8 mouse cellular contexts compared by ENCODE assay signal in the genomic region with DNA sequence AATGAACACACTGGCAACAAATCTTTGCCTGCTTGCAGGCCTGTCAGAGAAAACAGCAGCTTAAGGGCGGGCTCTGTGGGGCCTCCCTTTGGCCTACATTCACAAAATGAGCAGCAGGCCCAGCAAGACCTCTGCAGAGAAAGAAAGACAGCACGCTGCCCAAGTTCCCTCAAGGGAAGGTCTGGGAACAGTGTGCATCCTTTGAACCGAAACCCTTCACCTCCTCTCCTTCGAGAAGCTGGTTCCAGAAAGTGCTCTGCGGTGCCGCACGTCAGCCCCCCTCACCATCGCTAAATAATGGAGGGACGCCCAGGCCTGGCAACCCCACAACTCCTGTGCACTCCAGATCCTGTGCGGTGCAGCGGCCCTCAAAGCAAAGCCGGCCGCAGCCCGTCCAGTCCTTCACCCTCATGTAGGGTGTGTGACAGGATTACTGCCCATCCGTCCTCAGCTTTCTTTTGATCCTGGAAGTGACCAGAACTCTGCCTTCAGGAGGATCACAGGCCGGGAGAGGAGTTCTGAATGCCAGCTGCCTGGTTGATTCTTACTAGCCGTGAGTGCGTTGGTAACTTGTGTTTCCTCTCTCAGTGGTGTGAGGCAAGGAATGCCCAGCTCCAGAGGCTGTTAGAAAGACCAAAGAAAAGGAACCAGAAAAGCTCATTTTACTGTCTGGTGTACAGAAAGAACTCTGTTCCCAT. TPM values are rescaled to one million over a fixed set of nuclear protein-coding genes. Genes with fewer than 3 reads are reported as not detected.
A peak's percentile ranks its signal among the peaks of the same experiment; 100 is the strongest.
DNase-seq lines count a peak whose midpoint lies in the region; ATAC-seq and TF ChIP-seq lines count a peak whose summit lies in the region.
"Had no signal": no experiment of that assay in that cellular context is flagged by ENCODE, and none has a peak within 500 bp of the region (broad histone marks: within the 10 kb centered on the region; RNA-seq: fewer than 3 reads in every experiment).

No protein-coding gene starts in this region.

- 0 out of 2 replicates have a peak, but pooled peaks have one; percentile 17 for ATAC-seq in neural tube, embryonic 12.5 days (ENCODE audit: low FRiP score, low read depth)
- ATAC-seq: activated CD4-positive, CD25-positive, alpha-beta regulatory T cell, adult 4 months had no signal

- intact Hi-C loops in left cerebral cortex, adult 2 months (cut with DNase I) = no loop called here
- intact Hi-C loops in left cerebral cortex, postnatal 36 days (cut with DNase I) = no loop called here

- peak overlapping the region; percentile 59; the same call in 1 of the 2 replicates for H3K27ac ChIP-seq in left cerebral cortex, adult 2 months
- no peak overlapping the region for H3K27ac ChIP-seq in neural tube, embryonic 12.5 days

- 45% methylated on average over 18 of the region's 18 CpGs for WGBS in neural tube, embryonic 12.5 days

- no peak for TF ChIP-seq CTCF in left cerebral cortex, adult 2 months (IDR thresholded peaks at IDR 0.05)

- H3K4me3 ChIP-seq in left cerebral cortex, adult 2 months = no peak overlapping the region
- H3K4me3 ChIP-seq in neural tube, embryonic 12.5 days = no peak overlapping the region

- no peaks in the 10 kb centered on the region for H3K36me3 ChIP-seq in neural tube, embryonic 12.5 days

- H3K9me3 ChIP-seq in neural tube, embryonic 12.5 days = peaks cover 8% of the 10 kb centered on the region; the same call in 1 of the 2 replicates

- H3K9ac ChIP-seq in neural tube, embryonic 12.5 days = no peak overlapping the region

- DNase-seq in left cerebral cortex, adult 2 months (ENCODE audit: extremely low spot score in 1 of 2, low spot score in 2 of 2) = no peak
- DNase-seq in left cerebral cortex, postnatal 36 days (ENCODE audit: low spot score in 2 of 2) = no peak
- peak; percentile 25 to 26 for DNase-seq in cerebellum, postnatal 25 days
- peak; percentile 35 for DNase-seq in gastrocnemius, postnatal 10 days
- no peak for DNase-seq in B cell, adult 2 months
- no peak for DNase-seq in urinary bladder, adult 18-20 months (ENCODE audit: low spot score in 2 of 2)

- H3K27me3 ChIP-seq in neural tube, embryonic 12.5 days (replicated peaks) = no peaks in the 10 kb centered on the region

- H3K4me1 ChIP-seq in neural tube, embryonic 12.5 days = peaks cover 15% of the 10 kb centered on the region; the same call in 1 of the 2 replicates

- no peak overlapping the region; the same call in 1 of the 2 replicates for H3K4me2 ChIP-seq in neural tube, embryonic 12.5 days (replicated peaks)

RNA-seq across cellular contexts. Expression of gene Xpnpep1, which starts 11.4 kb away (rescaled TPM):
- 10 to 100 TPM; 67.1 to 72.6 TPM for total RNA-seq in left cerebral cortex, adult 2 months (2021)
- total RNA-seq in left cerebral cortex, postnatal 36 days (2021) = 10 to 100 TPM; 61.8 to 70.3 TPM
- total RNA-seq in gastrocnemius, postnatal 10 days (2021) = 10 to 100 TPM; 70.7 to 83.8 TPM
- 149 and 153 TPM in 2 replicates for polyA plus RNA-seq in neural tube, embryonic 12.5 days (2016; fragmentation: Nextera tagmentation; extraction: Ambion mirVana)

Comparison
In these comparisons a context has a peak if more than half of its experiments do, and no peak if none do; other contexts are left out.
1. DNase-seq: peak in cerebellum, postnatal 25 days (2 of 2) and gastrocnemius, postnatal 10 days (single experiment); none in left cerebral cortex, adult 2 months (0 of 2), left cerebral cortex, postnatal 36 days (0 of 2), B cell, adult 2 months (0 of 2) and urinary bladder, adult 18-20 months (0 of 2).